Mouse (Mus musculus): ENCODE measurements around the gene Tsc22d3. TPM values are rescaled to one million over a fixed set of nuclear protein-coding genes. Genes with fewer than 3 reads are reported as not detected.

The Tsc22d3 gene
- polyA plus RNA-seq, 1 experiment from 2014 or later = 98.2 TPM

DNA sequence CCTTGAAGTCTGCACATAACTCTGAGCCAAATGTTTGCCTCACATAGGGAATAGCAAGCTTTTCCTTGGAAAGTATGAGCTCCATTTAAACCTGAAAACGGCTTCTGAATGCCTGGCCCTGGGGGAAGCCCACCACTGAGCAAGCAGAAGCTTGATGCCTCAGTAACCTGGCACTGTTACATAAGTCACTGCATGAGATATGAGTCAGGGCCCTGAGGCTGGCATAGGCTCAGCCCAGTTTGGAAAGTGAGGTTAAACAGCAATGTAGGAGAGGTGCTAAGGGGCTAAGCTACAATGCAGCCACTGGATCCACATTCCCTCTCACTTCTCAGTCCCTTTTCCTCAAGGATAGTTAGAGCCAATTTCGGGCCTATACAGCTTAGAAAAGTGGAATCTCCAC, 10.3 kb downstream of the Tsc22d3 start:
- H3K27ac ChIP-seq = no peak overlapping the region
- no peaks in the 10 kb centered on the region for H3K4me1 ChIP-seq
- no peak for ATAC-seq (replicated peaks; ENCODE audit: low FRiP score)
- H3K4me2 ChIP-seq = no peak overlapping the region
- H3K4me3 ChIP-seq (replicated peaks) = no peak overlapping the region
- no peaks in the 10 kb centered on the region for H3K9me3 ChIP-seq (replicated peaks)
- H3K27me3 ChIP-seq = peaks cover 60% of the 10 kb centered on the region
- no peak overlapping the region for H3K9ac ChIP-seq
- WGBS = 66% methylated on average over 2 of the region's 2 CpGs
- H3K36me3 ChIP-seq = no peaks in the 10 kb centered on the region

- Histone ChIP-seq H3K9ac (no peak overlapping the region), H3K4me2 (no peak overlapping the region), H3K9me3 (replicated peaks) (no peaks in the 10 kb centered on the region), H3K4me3 (replicated peaks) (no peak overlapping the region), H3K27me3 (peaks cover 67% of the 10 kb centered on the region), H3K36me3 (no peaks in the 10 kb centered on the region), H3K4me1 (no peaks in the 10 kb centered on the region), H3K27ac (no peak overlapping the region)
- WGBS = 71% methylated on average over 4 of the region's 4 CpGs
- ATAC-seq (replicated peaks; ENCODE audit: low FRiP score) = no peak
These were observed 11.2 kb downstream of the Tsc22d3 start for GRCm38 (mm10) chrX:140589194-140589751.

DNA sequence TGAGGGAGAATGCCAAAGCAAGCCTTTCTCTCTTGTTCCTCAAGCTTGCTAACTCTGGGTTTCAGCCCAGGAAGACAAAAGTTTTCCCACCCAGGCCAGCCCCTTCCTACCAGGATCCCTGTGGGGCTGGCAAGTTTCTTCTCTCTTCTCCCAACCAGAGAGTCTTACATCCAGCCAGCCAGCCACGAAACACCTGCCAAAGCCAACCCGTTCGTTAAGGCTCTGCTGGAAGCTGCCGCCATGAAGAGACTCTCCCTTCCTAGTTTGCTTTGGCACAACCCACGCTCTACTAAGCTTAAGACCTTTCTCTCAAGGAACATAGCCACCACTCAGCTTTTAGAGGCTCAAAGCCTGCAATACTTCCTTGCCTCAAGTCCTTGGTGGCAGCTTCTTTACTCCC, 11.9 kb downstream of the Tsc22d3 start:
- Histone ChIP-seq H3K36me3 (no peaks in the 10 kb centered on the region), H3K4me3 (replicated peaks) (no peak overlapping the region), H3K9me3 (replicated peaks) (no peaks in the 10 kb centered on the region), H3K9ac (no peak overlapping the region), H3K27me3 (peaks cover 75% of the 10 kb centered on the region), H3K4me2 (no peak overlapping the region), H3K27ac (no peak overlapping the region), H3K4me1 (no peaks in the 10 kb centered on the region)
- WGBS = 81% methylated on average over 5 of the region's 5 CpGs
- no peak for ATAC-seq (replicated peaks; ENCODE audit: low FRiP score)

DNA sequence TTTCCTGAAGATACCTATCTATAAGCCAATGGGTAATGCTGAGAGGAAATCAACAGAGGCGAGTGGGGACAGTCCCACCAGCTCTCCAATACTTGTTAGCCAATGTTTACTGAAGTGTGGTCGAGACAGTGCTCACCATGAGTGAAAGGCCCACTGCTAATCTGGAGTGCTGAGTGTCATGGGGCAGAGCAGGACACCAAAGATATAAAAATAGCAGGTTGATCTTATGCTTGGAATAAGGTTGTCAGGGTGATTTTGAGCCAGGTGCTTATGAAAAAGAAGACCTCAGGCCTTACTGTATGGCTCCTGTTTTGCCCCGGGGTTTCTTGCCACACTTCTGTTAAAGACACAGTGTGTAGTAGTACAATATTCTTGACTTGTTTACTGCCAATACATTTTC, 20.0 kb downstream of the Tsc22d3 start:
- Histone ChIP-seq H3K27ac (no peak overlapping the region), H3K4me1 (no peaks in the 10 kb centered on the region), H3K9me3 (replicated peaks) (no peaks in the 10 kb centered on the region), H3K27me3 (peaks cover 79% of the 10 kb centered on the region), H3K36me3 (no peaks in the 10 kb centered on the region), H3K4me3 (replicated peaks) (no peak overlapping the region), H3K9ac (no peak overlapping the region), H3K4me2 (no peak overlapping the region)
- 75% methylated on average over 3 of the region's 3 CpGs for WGBS
- ATAC-seq (replicated peaks; ENCODE audit: low FRiP score) = no peak

- 38% methylated on average over 3 of the region's 3 CpGs for WGBS
- Histone ChIP-seq H3K27ac (no peak overlapping the region), H3K27me3 (peaks cover 75% of the 10 kb centered on the region), H3K4me1 (no peaks in the 10 kb centered on the region), H3K4me3 (replicated peaks) (no peak overlapping the region), H3K36me3 (no peaks in the 10 kb centered on the region), H3K4me2 (no peak overlapping the region), H3K9me3 (replicated peaks) (no peaks in the 10 kb centered on the region), H3K9ac (no peak overlapping the region)
- ATAC-seq (replicated peaks; ENCODE audit: low FRiP score) = no peak
These were observed 24.8 kb downstream of the Tsc22d3 start for GRCm38 (mm10) chrX:140575636-140576035.

DNA sequence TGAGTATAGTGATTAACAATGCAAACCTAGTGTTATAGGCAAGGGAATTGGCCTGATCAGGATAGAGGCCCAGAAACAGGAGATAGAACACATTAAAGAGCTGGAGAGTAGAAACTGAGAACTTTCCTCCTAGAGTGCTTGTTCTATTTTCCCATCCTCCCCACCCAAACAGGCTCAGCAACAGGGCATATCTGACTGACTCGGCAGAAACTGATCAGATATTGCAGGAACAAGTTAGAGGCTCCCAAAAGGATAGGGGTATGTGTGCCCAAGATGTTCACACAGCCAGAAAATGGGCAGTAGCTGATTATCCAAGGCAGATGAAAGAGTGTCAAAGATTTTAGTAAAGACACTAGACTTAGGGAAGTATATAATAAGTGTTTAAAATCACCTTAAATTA, 25.3 kb downstream of the Tsc22d3 start:
- H3K36me3 ChIP-seq = no peaks in the 10 kb centered on the region
- 64% methylated on average over 1 of the region's 1 CpGs for WGBS
- no peak for ATAC-seq (replicated peaks; ENCODE audit: low FRiP score)
- no peak overlapping the region for H3K4me2 ChIP-seq
- no peaks in the 10 kb centered on the region for H3K4me1 ChIP-seq
- H3K27ac ChIP-seq = no peak overlapping the region
- peaks cover 75% of the 10 kb centered on the region for H3K27me3 ChIP-seq
- H3K9me3 ChIP-seq (replicated peaks) = no peaks in the 10 kb centered on the region
- no peak overlapping the region for H3K9ac ChIP-seq
- H3K4me3 ChIP-seq (replicated peaks) = no peak overlapping the region

DNA sequence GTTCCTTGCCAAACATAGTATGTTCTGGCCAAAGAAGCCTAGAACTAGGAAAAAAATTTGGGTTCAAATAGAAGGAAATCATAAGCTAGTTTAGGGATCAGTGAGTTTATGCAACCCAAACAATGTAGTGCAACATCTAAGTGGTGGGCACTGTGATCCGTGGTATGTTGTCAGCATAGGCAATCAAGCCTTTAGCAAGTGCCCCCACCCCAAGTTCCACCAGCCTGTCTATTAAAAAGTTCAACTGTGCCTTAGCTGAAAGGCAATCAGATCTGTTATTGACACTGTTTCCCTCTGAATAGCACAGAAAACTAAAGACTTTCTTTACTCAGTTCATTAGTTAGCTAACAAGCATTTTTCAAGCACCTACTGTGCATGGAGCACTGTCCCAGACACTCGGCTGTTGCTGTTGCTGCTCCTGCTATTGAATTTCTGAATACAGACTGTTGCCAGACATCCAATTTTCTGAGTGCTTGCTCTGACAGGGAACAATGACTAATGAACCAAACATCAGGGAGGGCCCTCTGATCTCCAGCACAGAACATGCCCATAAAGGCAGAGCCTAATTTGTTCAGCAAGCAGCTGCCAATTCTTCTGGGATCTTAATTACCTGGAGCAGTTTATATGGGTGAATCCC, 27.6 kb downstream of the Tsc22d3 start:
- H3K4me1 ChIP-seq = no peaks in the 10 kb centered on the region
- ATAC-seq (replicated peaks; ENCODE audit: low FRiP score) = no peak; the same call in 1 of the 2 replicates
- WGBS = 41% methylated on average over 2 of the region's 2 CpGs
- no peak overlapping the region for H3K27ac ChIP-seq
- H3K27me3 ChIP-seq = peaks cover 81% of the 10 kb centered on the region
- H3K36me3 ChIP-seq = no peaks in the 10 kb centered on the region
- H3K9ac ChIP-seq = no peak overlapping the region
- H3K4me2 ChIP-seq = no peak overlapping the region
- H3K4me3 ChIP-seq (replicated peaks) = no peak overlapping the region
- H3K9me3 ChIP-seq (replicated peaks) = no peaks in the 10 kb centered on the region

GRCm38 (mm10) chrX:140569595-140569994, 30.9 kb downstream of the Tsc22d3 start:
- H3K9me3 ChIP-seq (replicated peaks) = no peaks in the 10 kb centered on the region
- H3K27ac ChIP-seq = no peak overlapping the region
- 74% methylated on average over 1 of the region's 1 CpGs for WGBS
- no peak overlapping the region for H3K9ac ChIP-seq
- no peak overlapping the region for H3K4me2 ChIP-seq
- no peak for ATAC-seq (replicated peaks; ENCODE audit: low FRiP score)
- H3K4me3 ChIP-seq (replicated peaks) = no peak overlapping the region
- no peaks in the 10 kb centered on the region for H3K36me3 ChIP-seq
- H3K4me1 ChIP-seq = no peaks in the 10 kb centered on the region
- H3K27me3 ChIP-seq = peaks cover 80% of the 10 kb centered on the region

DNA sequence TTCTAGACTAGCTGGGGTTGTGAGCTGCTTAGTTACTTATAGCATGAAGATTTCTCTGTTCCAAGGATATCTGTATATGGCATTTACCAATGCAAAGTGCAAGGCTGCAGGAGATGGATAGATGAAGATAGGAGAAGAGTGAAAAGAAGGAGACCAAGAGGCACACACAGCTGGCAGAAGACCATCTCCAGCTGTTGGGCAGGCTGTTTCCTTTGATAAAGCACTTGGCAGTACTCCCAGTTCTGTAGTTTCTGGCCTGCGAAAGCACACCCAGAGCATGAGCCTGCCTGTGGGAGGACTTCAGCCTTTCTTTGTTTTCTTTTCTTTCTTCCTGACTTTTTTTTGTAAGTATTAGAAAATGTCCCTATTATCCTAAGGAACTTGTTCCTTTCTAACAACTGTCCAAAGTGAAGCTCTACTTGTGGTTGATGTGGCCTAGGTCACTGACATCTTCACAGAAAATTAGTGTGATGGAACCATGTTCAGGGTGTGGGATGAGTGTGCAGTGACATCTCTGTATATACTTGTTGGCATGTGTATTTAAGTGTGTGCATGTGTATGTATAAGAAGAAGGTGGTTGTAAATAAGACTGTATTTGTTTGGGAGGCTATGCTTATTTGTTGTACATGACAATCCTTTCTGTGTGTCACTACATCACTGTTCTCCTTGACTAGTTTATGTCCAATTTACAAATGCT, 32.6 kb downstream of the Tsc22d3 start:
- 26% methylated on average over 1 of the region's 1 CpGs for WGBS
- Histone ChIP-seq H3K9me3 (replicated peaks) (no peaks in the 10 kb centered on the region), H3K36me3 (no peaks in the 10 kb centered on the region), H3K27ac (no peak overlapping the region), H3K4me3 (replicated peaks) (no peak overlapping the region), H3K4me2 (no peak overlapping the region), H3K27me3 (peaks cover 72% of the 10 kb centered on the region), H3K9ac (no peak overlapping the region), H3K4me1 (no peaks in the 10 kb centered on the region)
- no peak for ATAC-seq (replicated peaks; ENCODE audit: low FRiP score)

DNA sequence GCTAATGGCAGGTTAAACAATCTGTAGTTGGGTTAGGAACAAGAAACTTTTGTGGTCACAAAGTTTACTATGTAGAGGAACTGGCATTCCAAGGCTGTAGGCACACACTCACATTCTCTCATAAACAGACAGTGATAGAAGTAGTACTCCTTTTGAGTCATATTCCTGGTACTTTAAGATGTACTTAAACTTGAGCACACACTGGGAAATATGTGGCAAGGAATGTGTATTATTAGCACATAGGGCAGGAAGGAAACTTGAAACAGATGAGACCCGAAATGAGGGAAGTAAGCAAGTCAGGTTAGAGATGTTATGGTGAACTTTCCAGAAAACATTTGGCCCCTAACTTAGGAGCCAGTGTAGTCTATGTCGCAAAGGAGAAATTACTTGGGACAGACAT, 34.7 kb downstream of the Tsc22d3 start:
- Histone ChIP-seq H3K4me3 (replicated peaks) (no peak overlapping the region), H3K27me3 (peaks cover 77% of the 10 kb centered on the region), H3K27ac (no peak overlapping the region), H3K9me3 (replicated peaks) (no peaks in the 10 kb centered on the region), H3K36me3 (no peaks in the 10 kb centered on the region), H3K4me1 (no peaks in the 10 kb centered on the region), H3K4me2 (no peak overlapping the region), H3K9ac (no peak overlapping the region)
- no peak for ATAC-seq (replicated peaks; ENCODE audit: low FRiP score)
- WGBS = 77% methylated on average over 2 of the region's 2 CpGs

DNA sequence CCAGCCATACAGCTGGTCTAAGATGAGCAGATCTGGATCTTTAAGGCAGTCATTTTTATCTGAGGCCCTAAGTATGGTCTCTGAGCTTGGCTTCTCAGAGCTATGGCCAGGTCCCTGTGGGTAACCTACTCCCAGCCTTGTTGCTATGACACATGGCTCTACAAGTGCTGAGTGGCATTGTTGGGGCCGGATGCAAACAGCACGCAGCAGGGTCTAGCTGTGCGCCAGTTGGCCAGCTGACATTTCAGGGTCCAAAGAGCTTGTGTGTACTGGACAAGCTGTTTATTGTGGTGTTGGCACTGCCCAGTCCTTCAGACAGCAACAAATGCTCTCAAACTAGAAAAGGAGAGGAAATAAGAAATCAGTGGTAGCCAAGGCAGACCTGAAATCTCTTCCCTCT, 35.2 kb downstream of the Tsc22d3 start:
- Histone ChIP-seq H3K4me1 (no peaks in the 10 kb centered on the region), H3K9me3 (replicated peaks) (no peaks in the 10 kb centered on the region), H3K9ac (no peak overlapping the region), H3K4me2 (no peak overlapping the region), H3K4me3 (replicated peaks) (no peak overlapping the region), H3K27ac (no peak overlapping the region), H3K36me3 (no peaks in the 10 kb centered on the region), H3K27me3 (peaks cover 76% of the 10 kb centered on the region)
- 90% methylated on average over 3 of the region's 3 CpGs for WGBS
- no peak for ATAC-seq (replicated peaks; ENCODE audit: low FRiP score)

DNA sequence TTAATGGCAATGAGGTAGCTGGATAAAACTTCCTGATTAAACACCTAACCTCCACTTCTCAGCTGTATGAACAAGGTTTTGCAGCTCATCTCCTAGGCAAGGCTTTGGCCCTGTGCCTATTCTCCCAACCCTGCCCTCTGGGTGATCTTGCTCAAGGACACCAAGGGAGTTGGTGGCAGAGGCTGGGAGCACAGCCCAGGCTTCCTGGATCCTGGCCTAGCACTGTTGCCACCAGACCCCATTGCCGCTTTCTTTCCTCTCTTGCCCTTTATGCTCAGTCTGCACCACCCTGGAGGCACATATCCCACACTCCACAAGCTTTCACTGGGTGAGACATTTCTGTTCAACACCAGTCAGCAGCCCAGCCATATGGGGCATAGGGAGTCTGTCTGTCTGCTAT, 35.7 kb downstream of the Tsc22d3 start:
- Histone ChIP-seq H3K27ac (no peak overlapping the region), H3K4me3 (replicated peaks) (no peak overlapping the region), H3K9me3 (replicated peaks) (no peaks in the 10 kb centered on the region), H3K4me1 (no peaks in the 10 kb centered on the region), H3K36me3 (no peaks in the 10 kb centered on the region), H3K27me3 (peaks cover 76% of the 10 kb centered on the region), H3K4me2 (no peak overlapping the region), H3K9ac (no peak overlapping the region)
- ATAC-seq (replicated peaks; ENCODE audit: low FRiP score) = no peak
- 80% methylated on average over 1 of the region's 1 CpGs for WGBS
